Mouse (Mus musculus): ENCODE results near the gene Zfp536. TPM values are rescaled to one million over a fixed set of nuclear protein-coding genes. Genes with fewer than 3 reads are reported as not detected.

The Zfp536 gene
- total RNA-seq, 2 experiments from 2014 or later = 8.5 to 10.4 TPM

DNA sequence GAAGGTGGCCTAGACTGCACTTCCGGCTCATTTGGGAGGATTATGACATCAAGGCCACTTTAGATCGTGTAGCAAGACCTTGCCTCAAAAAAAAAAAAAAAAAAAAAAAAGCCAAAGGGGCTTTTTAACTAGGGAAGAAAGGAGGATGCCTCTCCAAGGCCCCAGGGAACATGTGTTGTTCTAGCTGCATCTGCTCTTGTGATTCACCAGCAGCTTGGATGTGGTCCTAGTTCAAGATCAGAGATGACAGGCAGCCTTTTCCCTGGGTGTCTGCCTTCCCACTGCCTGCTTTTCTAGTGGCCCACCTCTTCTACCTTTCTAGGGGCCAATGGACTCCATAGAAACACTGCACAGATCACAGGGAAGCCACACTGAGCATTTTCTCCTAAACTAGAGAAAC, 350.5 kb downstream of the Zfp536 start:
- no peak for DNase-seq
- intact Hi-C loops (cut with DNase I) = no loop called here

Other genes starting within 250 kb of the Zfp536 start
- 10 to 100 TPM; 18.9 to 31.4 TPM for gene Uri1, start 249.9 kb upstream of the Zfp536 start, total RNA-seq (2021)

Measured in heart, postnatal 14 days (tissue).